Mouse (Mus musculus): ENCODE data around the gene Ncoa7. TPM values are rescaled to one million over a fixed set of nuclear protein-coding genes. Genes with fewer than 3 reads are reported as not detected.
"Not testable (repeated sequence)": the region's sequence is repeated elsewhere in the genome, so short reads cannot be mapped to it uniquely, and the experiment has no call there.

Ncoa7 gene
- polyA plus RNA-seq, 1 experiment: 18.6 TPM

- H3K36me3 ChIP-seq (ENCODE audit: control insufficient read depth, insufficient read depth, low read length): no peaks in the 10 kb centered on the region
- no peaks in the 10 kb centered on the region for H3K4me1 ChIP-seq (ENCODE audit: control insufficient read depth, insufficient read depth, low read length)
- WGBS: 100% methylated on average over 1 of the region's 1 CpGs
- no peaks in the 10 kb centered on the region for H3K27me3 ChIP-seq (replicated peaks; ENCODE audit: control insufficient read depth, insufficient read depth, low read length)
- DNase-seq: no peak
- TF ChIP-seq CTCF (conservative IDR thresholded peaks at IDR 0.05; ENCODE audit: insufficient read depth, insufficient read length, low read depth, low read length): no peak
- TF ChIP-seq POLR2A (IDR thresholded peaks at IDR 0.05; ENCODE audit: low read depth, low read length): no peak
- no peak overlapping the region for H3K27ac ChIP-seq (ENCODE audit: insufficient read depth, low read depth, low read length)
- no peak overlapping the region for H3K4me3 ChIP-seq (ENCODE audit: insufficient read depth, low read depth, low read length)
Measured at GRCm38 (mm10) chr10:30632718-30633117, 170.4 kb downstream of the Ncoa7 start.

- no peaks in the 10 kb centered on the region for H3K27me3 ChIP-seq (replicated peaks; ENCODE audit: control insufficient read depth, insufficient read depth, low read length)
- H3K4me3 ChIP-seq (ENCODE audit: insufficient read depth, low read depth, low read length): no peak overlapping the region
- no peak overlapping the region for H3K27ac ChIP-seq (ENCODE audit: insufficient read depth, low read depth, low read length)
- TF ChIP-seq CTCF (conservative IDR thresholded peaks at IDR 0.05; ENCODE audit: insufficient read depth, insufficient read length, low read depth, low read length) (no peak), POLR2A (IDR thresholded peaks at IDR 0.05; ENCODE audit: low read depth, low read length) (no peak)
- no peaks in the 10 kb centered on the region for H3K36me3 ChIP-seq (ENCODE audit: control insufficient read depth, insufficient read depth, low read length)
- no peak for DNase-seq
- H3K4me1 ChIP-seq (ENCODE audit: control insufficient read depth, insufficient read depth, low read length): no peaks in the 10 kb centered on the region
Measured at GRCm38 (mm10) chr10:30629977-30630376, 173.1 kb downstream of the Ncoa7 start.

GRCm38 (mm10) chr10:30629513-30629912, 173.6 kb downstream of the Ncoa7 start, which contains the start of gene Hint3:
Gene Hint3, minus strand, starts transcription at chr10:30629632.
- Histone ChIP-seq H3K27ac (ENCODE audit: insufficient read depth, low read depth, low read length) (no peak within 1 kb of the TSS), H3K4me3 (ENCODE audit: insufficient read depth, low read depth, low read length) (no peak within 1 kb of the TSS), H3K36me3 (ENCODE audit: control insufficient read depth, insufficient read depth, low read length) (no peaks in the 10 kb centered on the region), H3K27me3 (replicated peaks; ENCODE audit: control insufficient read depth, insufficient read depth, low read length) (no peaks in the 10 kb centered on the region), H3K4me1 (ENCODE audit: control insufficient read depth, insufficient read depth, low read length) (no peaks in the 10 kb centered on the region)
- WGBS: 89% methylated on average over 3 of the region's 3 CpGs
- DNase-seq: no peak
- no peak for TF ChIP-seq POLR2A (IDR thresholded peaks at IDR 0.05; ENCODE audit: low read depth, low read length)
- TF ChIP-seq CTCF (conservative IDR thresholded peaks at IDR 0.05; ENCODE audit: insufficient read depth, insufficient read length, low read depth, low read length): no peak

GRCm38 (mm10) chr10:30628444-30628843, 174.7 kb downstream of the Ncoa7 start:
- H3K27ac ChIP-seq (ENCODE audit: insufficient read depth, low read depth, low read length); H3K4me3 ChIP-seq (ENCODE audit: insufficient read depth, low read depth, low read length); DNase-seq; H3K27me3 ChIP-seq (replicated peaks; ENCODE audit: control insufficient read depth, insufficient read depth, low read length); H3K36me3 ChIP-seq (ENCODE audit: control insufficient read depth, insufficient read depth, low read length); H3K4me1 ChIP-seq (ENCODE audit: control insufficient read depth, insufficient read depth, low read length): not testable (repeated sequence)
- 87% methylated on average over 11 of the region's 11 CpGs for WGBS

GRCm38 (mm10) chr10:30627548-30627947, 175.6 kb downstream of the Ncoa7 start:
- WGBS: 44% methylated on average over 1 of the region's 1 CpGs
- H3K36me3 ChIP-seq (ENCODE audit: control insufficient read depth, insufficient read depth, low read length): no peaks in the 10 kb centered on the region
- H3K4me1 ChIP-seq (ENCODE audit: control insufficient read depth, insufficient read depth, low read length): no peaks in the 10 kb centered on the region
- H3K27me3 ChIP-seq (replicated peaks; ENCODE audit: control insufficient read depth, insufficient read depth, low read length): no peaks in the 10 kb centered on the region
- peak; percentile 63 for DNase-seq
- H3K4me3 ChIP-seq (ENCODE audit: insufficient read depth, low read depth, low read length): no peak overlapping the region
- TF ChIP-seq CTCF (conservative IDR thresholded peaks at IDR 0.05; ENCODE audit: insufficient read depth, insufficient read length, low read depth, low read length) (no peak), POLR2A (IDR thresholded peaks at IDR 0.05; ENCODE audit: low read depth, low read length) (no peak)
- H3K27ac ChIP-seq (ENCODE audit: insufficient read depth, low read depth, low read length): peak overlapping the region; percentile 82

- peak; percentile 65 for DNase-seq
- Histone ChIP-seq H3K27me3 (replicated peaks; ENCODE audit: control insufficient read depth, insufficient read depth, low read length) (no peaks in the 10 kb centered on the region), H3K27ac (ENCODE audit: insufficient read depth, low read depth, low read length) (peak overlapping the region; percentile 75), H3K36me3 (ENCODE audit: control insufficient read depth, insufficient read depth, low read length) (no peaks in the 10 kb centered on the region), H3K4me1 (ENCODE audit: control insufficient read depth, insufficient read depth, low read length) (no peaks in the 10 kb centered on the region), H3K4me3 (ENCODE audit: insufficient read depth, low read depth, low read length) (no peak overlapping the region)
- TF ChIP-seq POLR2A (IDR thresholded peaks at IDR 0.05; ENCODE audit: low read depth, low read length) (no peak), CTCF (conservative IDR thresholded peaks at IDR 0.05; ENCODE audit: insufficient read depth, insufficient read length, low read depth, low read length) (no peak)
- 70% methylated on average over 5 of the region's 5 CpGs for WGBS
Measured at GRCm38 (mm10) chr10:30624161-30625019, 178.7 kb downstream of the Ncoa7 start.

GRCm38 (mm10) chr10:30622928-30623327, 180.2 kb downstream of the Ncoa7 start:
- Histone ChIP-seq H3K4me3 (ENCODE audit: insufficient read depth, low read depth, low read length) (no peak overlapping the region), H3K4me1 (ENCODE audit: control insufficient read depth, insufficient read depth, low read length) (no peaks in the 10 kb centered on the region), H3K36me3 (ENCODE audit: control insufficient read depth, insufficient read depth, low read length) (no peaks in the 10 kb centered on the region), H3K27me3 (replicated peaks; ENCODE audit: control insufficient read depth, insufficient read depth, low read length) (no peaks in the 10 kb centered on the region), H3K27ac (ENCODE audit: insufficient read depth, low read depth, low read length) (no peak overlapping the region)
- DNase-seq: no peak
- TF ChIP-seq CTCF (conservative IDR thresholded peaks at IDR 0.05; ENCODE audit: insufficient read depth, insufficient read length, low read depth, low read length) (no peak), POLR2A (IDR thresholded peaks at IDR 0.05; ENCODE audit: low read depth, low read length) (no peak)
